Mouse (Mus musculus): ENCODE results near the gene Psmg3. TPM values are rescaled to one million over a fixed set of nuclear protein-coding genes. Genes with fewer than 3 reads are reported as not detected.

Gene Psmg3
- polyA plus RNA-seq (2016; fragmentation: Nextera tagmentation; extraction: Ambion mirVana), result 71.4 and 71.8 TPM in 2 replicates

DNA sequence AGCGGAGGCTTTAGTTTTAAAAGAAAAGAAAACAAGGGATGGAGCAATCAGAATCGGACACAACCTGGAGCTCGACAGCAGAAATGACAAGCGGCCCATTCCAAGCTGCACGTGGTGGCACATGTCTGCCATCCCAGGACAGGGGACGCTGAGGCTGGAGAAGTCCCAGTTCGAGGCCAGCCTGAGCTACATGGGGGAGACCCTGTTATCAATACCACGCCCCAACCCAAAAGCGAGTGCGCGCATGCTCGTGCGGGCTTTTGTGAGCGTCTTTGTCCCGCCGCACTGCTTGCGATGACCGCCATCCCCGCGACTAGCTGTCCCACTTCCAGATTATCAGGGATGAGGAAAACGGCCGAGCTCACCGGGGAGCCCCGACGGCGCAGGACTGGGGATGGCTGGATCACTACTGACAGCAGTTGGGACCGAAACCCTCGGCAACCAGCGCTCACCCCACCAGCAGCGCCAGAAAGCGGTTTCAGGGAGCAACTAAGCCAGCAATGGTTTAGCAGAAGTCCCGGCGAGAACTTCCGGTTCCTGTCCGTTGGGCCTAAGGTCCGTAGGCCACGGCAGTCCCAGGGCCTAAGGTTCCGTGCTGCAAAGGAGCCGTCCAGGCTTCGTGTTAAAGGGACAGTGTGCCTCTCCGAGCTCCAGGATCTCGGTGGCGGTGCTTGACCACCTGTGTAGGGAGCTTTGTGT lies at the start of gene Psmg3, which contains the start of gene Gm26938:
Gene Psmg3, minus strand, starts transcription at position 529 of the 699 bp plus-strand sequence.
Gene Gm26938, minus strand, starts transcription at position 51 of the 699 bp plus-strand sequence.
- ATAC-seq (ENCODE audit: insufficient number of reproducible peaks, insufficient read depth, low FRiP score, low TSS enrichment, low read depth), result peak; percentile 80
- WGBS, result under 1% methylated on average over 43 of the region's 43 CpGs
- H3K36me3 ChIP-seq, result peaks cover 31% of the 10 kb centered on the region

DNA sequence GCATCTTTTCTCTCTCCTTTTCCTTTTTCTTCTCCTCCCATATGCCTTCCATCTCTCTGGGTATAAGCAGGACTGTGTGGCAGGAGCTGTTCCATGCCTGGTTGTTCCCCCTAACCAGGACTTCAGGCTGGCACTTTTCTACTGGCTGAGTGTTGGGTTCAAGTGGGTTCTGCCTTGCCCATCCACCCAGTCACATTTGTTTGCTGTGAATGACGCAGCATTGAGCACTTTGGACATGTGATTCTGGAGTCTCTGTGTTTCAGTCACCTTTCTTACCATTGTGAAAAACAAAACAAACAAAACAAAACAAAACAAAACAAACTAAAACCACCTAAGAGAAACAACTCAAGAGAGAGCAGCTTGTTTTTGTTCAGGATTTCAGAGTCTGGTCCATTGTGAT lies 44.8 kb upstream of the Psmg3 start:
- peaks cover 10% of the 10 kb centered on the region for H3K4me1 ChIP-seq (replicated peaks)
- no peak overlapping the region for H3K9ac ChIP-seq (replicated peaks)
- H3K27me3 ChIP-seq, result no peaks in the 10 kb centered on the region; the same call in 1 of the 2 replicates
- H3K36me3 ChIP-seq, result no peaks in the 10 kb centered on the region
- WGBS, result 86% methylated on average over 1 of the region's 1 CpGs
- H3K9me3 ChIP-seq, result no peaks in the 10 kb centered on the region
- no peak overlapping the region for H3K4me2 ChIP-seq
- no peak for ATAC-seq (ENCODE audit: insufficient number of reproducible peaks, insufficient read depth, low FRiP score, low TSS enrichment, low read depth)
- no peak overlapping the region for H3K4me3 ChIP-seq (replicated peaks)
- no peak overlapping the region for H3K27ac ChIP-seq

More for the DNA sequence above, at the start of gene Psmg3, which contains the start of gene Gm26938:
- H3K27ac ChIP-seq, result peak within 1 kb of the TSS; percentile 76; the same call in 1 of the 2 replicates
- H3K4me3 ChIP-seq (replicated peaks), result peak within 1 kb of the TSS; percentile 90
- H3K9ac ChIP-seq (replicated peaks), result peak within 1 kb of the TSS; percentile 84
- peak within 1 kb of the TSS; percentile 97 for H3K4me2 ChIP-seq
- H3K4me1 ChIP-seq (replicated peaks), result peaks cover 21% of the 10 kb centered on the region
- H3K27me3 ChIP-seq, result no peaks in the 10 kb centered on the region
- H3K9me3 ChIP-seq, result no peaks in the 10 kb centered on the region

DNA sequence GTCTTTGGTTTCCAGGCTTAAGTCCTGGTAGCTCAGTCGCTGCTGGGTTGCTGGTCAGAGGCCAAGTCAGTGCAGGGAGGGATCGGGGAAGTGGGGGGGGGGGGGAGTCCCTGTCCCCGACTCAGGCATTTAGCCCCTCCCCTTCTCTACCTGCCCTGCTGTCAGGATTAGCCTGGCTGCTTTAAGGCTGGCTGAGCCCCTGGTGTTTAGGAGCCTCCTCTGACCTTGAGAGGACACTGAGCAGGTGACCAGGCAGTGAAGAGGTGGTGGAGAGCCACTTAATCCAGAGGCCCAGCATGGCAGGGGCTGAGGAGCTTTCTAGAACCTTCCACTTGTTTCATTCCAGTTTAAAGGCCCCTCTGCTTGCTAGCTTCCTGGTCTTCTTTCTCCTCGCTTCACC lies 44.2 kb upstream of the Psmg3 start:
- 14% methylated on average over 4 of the region's 4 CpGs for WGBS
- no peak overlapping the region for H3K9ac ChIP-seq (replicated peaks)

DNA sequence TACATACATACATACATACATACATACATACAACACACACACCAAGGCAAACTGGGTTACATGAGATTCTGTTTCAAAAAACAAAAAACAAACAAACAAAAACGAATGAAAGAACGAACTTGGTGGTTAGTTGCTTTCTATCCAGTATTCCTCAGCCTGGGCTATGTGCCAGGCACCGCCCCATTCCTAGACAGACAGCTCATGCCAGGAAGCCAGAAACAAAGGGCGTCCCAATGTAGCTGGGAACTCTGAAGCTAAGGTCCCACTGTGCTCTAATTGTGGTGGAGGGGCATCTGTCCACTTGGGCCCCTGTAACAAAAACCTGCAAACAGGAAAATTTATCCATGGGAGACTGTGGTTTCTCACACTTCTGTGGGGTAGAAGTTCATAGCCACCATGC lies 36.1 kb upstream of the Psmg3 start:
- Histone ChIP-seq H3K9me3 (no peaks in the 10 kb centered on the region), H3K4me3 (replicated peaks) (no peak overlapping the region), H3K27me3 (no peaks in the 10 kb centered on the region; the same call in none of the 2 replicates), H3K27ac (no peak overlapping the region), H3K9ac (replicated peaks) (no peak overlapping the region), H3K36me3 (no peaks in the 10 kb centered on the region), H3K4me1 (replicated peaks) (no peaks in the 10 kb centered on the region), H3K4me2 (no peak overlapping the region)
- ATAC-seq (ENCODE audit: insufficient number of reproducible peaks, insufficient read depth, low FRiP score, low TSS enrichment, low read depth), result no peak
- WGBS, result 66% methylated on average over 4 of the region's 4 CpGs

More for the DNA sequence above, 44.2 kb upstream of the Psmg3 start:
- no peak for ATAC-seq (ENCODE audit: insufficient number of reproducible peaks, insufficient read depth, low FRiP score, low TSS enrichment, low read depth)
- Histone ChIP-seq H3K9me3 (no peaks in the 10 kb centered on the region), H3K4me3 (replicated peaks) (no peak overlapping the region), H3K36me3 (no peaks in the 10 kb centered on the region), H3K27ac (no peak overlapping the region), H3K27me3 (no peaks in the 10 kb centered on the region; the same call in 1 of the 2 replicates), H3K4me2 (no peak overlapping the region), H3K4me1 (replicated peaks) (peaks cover 10% of the 10 kb centered on the region)

DNA sequence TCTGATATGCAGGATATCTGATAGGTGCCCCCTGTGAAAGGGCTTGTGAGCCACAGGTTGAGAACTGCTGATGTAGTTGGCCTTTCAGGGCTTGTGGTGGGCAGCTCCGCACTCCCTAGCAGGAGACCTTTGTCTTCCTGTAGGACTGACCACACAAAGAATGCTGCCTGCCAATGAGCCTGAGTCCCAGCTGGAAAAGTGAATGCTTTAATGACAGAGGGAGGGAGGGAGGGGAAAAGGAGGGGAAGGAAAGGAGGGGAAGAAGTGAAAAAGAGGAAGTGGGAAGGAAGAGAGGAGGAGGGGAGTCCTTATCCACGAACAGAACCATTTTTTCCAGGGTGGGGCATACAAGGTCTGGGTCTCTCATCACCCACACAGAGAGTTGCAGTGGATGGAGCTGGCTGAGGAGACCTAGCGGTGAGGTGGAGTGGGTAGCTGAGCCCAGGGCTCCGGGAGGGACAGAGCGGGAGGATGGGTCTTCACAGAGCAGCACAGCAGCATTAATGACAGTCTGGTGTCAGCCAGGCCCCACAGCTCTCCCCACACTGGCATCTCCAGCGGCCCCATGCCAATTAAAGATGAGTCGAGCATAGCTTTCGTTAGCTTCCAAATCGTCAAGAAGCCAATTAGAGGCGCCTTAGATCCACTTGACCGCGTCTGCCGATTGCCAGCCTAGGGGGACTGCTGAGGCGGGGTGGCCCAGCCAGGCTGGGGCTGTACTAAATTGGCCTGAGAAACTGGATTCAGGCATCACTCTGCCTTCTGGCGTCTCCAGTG lies 33.8 kb upstream of the Psmg3 start:
- Histone ChIP-seq H3K9me3 (no peaks in the 10 kb centered on the region), H3K27me3 (no peaks in the 10 kb centered on the region; the same call in 1 of the 2 replicates), H3K9ac (replicated peaks) (no peak overlapping the region), H3K4me3 (replicated peaks) (no peak overlapping the region), H3K4me1 (replicated peaks) (no peaks in the 10 kb centered on the region), H3K4me2 (no peak overlapping the region), H3K27ac (no peak overlapping the region), H3K36me3 (no peaks in the 10 kb centered on the region)
- WGBS, result 40% methylated on average over 15 of the region's 15 CpGs
- ATAC-seq (ENCODE audit: insufficient number of reproducible peaks, insufficient read depth, low FRiP score, low TSS enrichment, low read depth), result no peak

DNA sequence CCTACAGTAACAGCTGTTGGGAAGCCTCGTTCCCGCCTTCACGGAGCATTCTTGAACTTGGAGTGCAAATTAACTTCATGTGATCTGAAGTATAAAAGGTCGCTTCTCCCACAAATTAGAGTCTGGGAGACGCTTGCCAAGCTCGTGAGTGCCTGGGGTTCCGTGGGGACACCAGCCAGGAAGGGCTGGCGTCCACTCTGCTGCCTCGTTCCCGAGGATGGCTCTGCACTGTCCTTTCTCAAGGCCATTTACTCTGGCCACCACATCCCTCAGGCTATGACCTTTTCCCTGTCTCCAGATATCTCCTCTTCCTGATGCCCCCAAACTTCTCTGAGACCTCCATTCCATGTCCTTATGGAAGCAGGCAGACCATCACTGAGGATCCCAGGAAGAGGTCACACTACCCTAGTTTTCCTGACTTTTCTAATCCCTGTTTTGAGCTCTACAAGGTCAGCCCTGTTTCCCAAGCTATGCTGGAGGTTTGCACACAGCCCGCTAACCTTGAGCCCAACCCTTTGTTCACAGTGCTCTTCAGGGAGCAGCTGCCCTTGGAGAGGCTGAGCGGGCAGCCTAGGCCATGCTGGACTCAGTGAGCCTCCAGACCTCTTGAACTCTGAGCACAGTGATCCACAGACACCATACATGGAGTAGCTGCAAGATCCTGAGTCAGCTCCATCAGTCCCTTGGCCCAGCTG lies 23.1 kb upstream of the Psmg3 start:
- H3K36me3 ChIP-seq, result no peaks in the 10 kb centered on the region
- no peak overlapping the region for H3K27ac ChIP-seq
- WGBS, result 76% methylated on average over 12 of the region's 12 CpGs

DNA sequence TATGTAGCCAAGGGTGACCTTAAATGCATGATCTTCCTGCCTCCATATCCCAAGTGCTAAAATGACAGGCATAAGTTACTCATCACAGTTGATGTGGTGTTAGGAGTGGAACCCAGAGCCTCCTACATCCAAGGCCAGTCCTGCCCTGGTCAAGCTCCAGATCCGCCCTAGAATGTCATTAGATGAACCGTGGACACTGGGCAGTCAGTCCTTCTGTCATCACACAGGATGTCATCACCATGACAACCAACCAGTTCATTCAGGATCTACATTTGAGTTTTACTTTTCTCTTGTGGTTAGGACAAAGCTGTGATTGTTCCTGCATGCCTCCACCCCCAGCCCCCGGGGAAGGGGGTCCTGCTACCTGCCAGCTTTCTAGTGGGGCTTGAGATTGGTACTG lies 12.5 kb upstream of the Psmg3 start:
- Histone ChIP-seq H3K27me3 (peaks cover 5% of the 10 kb centered on the region; the same call in 1 of the 2 replicates), H3K9me3 (peaks cover 2% of the 10 kb centered on the region; the same call in 1 of the 2 replicates), H3K4me1 (replicated peaks) (0 out of 2 replicates have a peak, but pooled peaks cover 6% of the 10 kb centered on the region), H3K4me3 (replicated peaks) (no peak overlapping the region), H3K4me2 (no peak overlapping the region), H3K27ac (no peak overlapping the region), H3K9ac (replicated peaks) (no peak overlapping the region), H3K36me3 (no peaks in the 10 kb centered on the region)
- ATAC-seq (ENCODE audit: insufficient number of reproducible peaks, insufficient read depth, low FRiP score, low TSS enrichment, low read depth), result no peak
- WGBS, result 56% methylated on average over 3 of the region's 3 CpGs

More for the DNA sequence above, 23.1 kb upstream of the Psmg3 start:
- Histone ChIP-seq H3K4me1 (replicated peaks) (peaks cover 20% of the 10 kb centered on the region), H3K9me3 (peaks cover 6% of the 10 kb centered on the region), H3K4me2 (no peak overlapping the region), H3K27me3 (0 out of 2 replicates have a peak, but pooled peaks cover 6% of the 10 kb centered on the region), H3K9ac (replicated peaks) (no peak overlapping the region), H3K4me3 (replicated peaks) (no peak overlapping the region)
- ATAC-seq (ENCODE audit: insufficient number of reproducible peaks, insufficient read depth, low FRiP score, low TSS enrichment, low read depth), result no peak

DNA sequence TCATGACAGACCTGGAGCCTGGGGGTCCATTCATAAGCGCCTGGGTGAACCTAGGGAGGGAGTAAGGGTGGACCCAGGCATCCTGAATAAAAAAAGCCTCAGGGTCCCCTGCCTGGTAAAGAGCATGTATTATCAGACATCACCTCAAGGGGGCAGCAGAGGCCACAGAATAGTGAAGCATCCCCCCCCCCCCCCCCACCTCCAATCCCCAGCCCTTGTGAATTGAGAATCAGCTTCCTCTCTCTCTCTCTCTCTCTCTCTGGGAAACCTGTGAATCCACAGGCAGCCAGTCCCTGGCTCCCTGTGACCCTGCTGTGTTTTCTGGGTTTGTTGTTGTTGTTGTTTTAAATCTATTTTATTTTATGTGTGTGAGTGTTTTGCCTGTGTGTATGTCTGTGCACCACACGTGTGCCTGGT lies 11.8 kb upstream of the Psmg3 start:
- H3K4me1 ChIP-seq (replicated peaks), result 0 out of 2 replicates have a peak, but pooled peaks cover 6% of the 10 kb centered on the region
- H3K36me3 ChIP-seq, result no peaks in the 10 kb centered on the region
- ATAC-seq (ENCODE audit: insufficient number of reproducible peaks, insufficient read depth, low FRiP score, low TSS enrichment, low read depth), result no peak
- peaks cover 5% of the 10 kb centered on the region; the same call in 1 of the 2 replicates for H3K27me3 ChIP-seq
- no peak overlapping the region for H3K4me2 ChIP-seq
- H3K9me3 ChIP-seq, result no peaks in the 10 kb centered on the region
- no peak overlapping the region for H3K27ac ChIP-seq
- H3K4me3 ChIP-seq (replicated peaks), result no peak overlapping the region
- 22% methylated on average over 2 of the region's 2 CpGs for WGBS
- H3K9ac ChIP-seq (replicated peaks), result no peak overlapping the region

DNA sequence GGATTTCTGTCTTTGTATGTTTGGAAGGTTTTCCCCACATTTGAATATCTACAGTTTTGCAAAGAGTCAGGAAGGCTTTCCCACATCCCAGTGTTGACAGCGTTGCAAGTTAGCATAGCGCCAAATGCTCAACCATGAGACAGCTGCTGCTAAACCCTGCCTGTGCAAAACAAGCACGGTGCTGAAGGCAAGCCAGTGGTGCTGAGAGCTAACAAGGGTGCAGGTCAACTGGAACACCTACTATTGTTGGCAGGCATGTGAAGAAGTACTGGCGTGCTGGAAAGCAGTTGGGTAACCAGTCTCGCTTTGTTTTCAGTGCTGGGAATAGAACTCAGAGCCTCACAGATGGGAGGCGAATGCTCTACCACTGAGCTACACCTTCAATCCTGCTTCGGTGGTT lies 9.0 kb upstream of the Psmg3 start:
- no peak overlapping the region for H3K4me3 ChIP-seq (replicated peaks)
- ATAC-seq (ENCODE audit: insufficient number of reproducible peaks, insufficient read depth, low FRiP score, low TSS enrichment, low read depth), result no peak
- no peaks in the 10 kb centered on the region for H3K9me3 ChIP-seq
- no peak overlapping the region for H3K4me2 ChIP-seq
- no peaks in the 10 kb centered on the region for H3K36me3 ChIP-seq
- peaks cover 3% of the 10 kb centered on the region; the same call in 1 of the 2 replicates for H3K27me3 ChIP-seq
- 82% methylated on average over 7 of the region's 7 CpGs for WGBS
- H3K9ac ChIP-seq (replicated peaks), result no peak overlapping the region
- H3K27ac ChIP-seq, result no peak overlapping the region
- 0 out of 2 replicates have a peak, but pooled peaks cover 6% of the 10 kb centered on the region for H3K4me1 ChIP-seq (replicated peaks)

DNA sequence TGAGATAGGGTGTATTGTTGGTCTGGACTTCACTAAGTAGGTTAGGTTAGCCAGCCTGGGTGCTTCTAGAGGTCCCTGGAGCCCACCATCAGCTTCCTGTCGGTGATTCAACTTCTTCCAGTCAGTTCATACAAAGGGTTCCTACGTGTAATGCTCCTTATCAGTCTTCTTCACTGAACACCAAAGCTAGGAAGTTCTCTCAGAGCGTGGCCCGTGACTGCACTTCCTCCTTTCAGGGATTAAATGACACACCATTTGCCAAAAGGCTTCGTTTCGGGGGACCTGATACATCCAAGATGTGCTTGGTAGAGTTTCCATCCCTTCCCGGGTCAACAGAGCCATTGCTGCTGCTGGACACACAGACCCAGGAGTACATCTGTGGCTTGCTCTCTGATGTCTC lies 5.4 kb upstream of the Psmg3 start:
- Histone ChIP-seq H3K27ac (no peak overlapping the region), H3K36me3 (no peaks in the 10 kb centered on the region), H3K9me3 (no peaks in the 10 kb centered on the region), H3K9ac (replicated peaks) (no peak overlapping the region), H3K4me1 (replicated peaks) (no peaks in the 10 kb centered on the region), H3K4me3 (replicated peaks) (no peak overlapping the region), H3K27me3 (peaks cover 3% of the 10 kb centered on the region; the same call in 1 of the 2 replicates), H3K4me2 (no peak overlapping the region)
- 79% methylated on average over 7 of the region's 7 CpGs for WGBS
- no peak for ATAC-seq (ENCODE audit: insufficient number of reproducible peaks, insufficient read depth, low FRiP score, low TSS enrichment, low read depth)

Measured in limb, embryonic 12.5 days (tissue).